9 mouse cellular contexts compared by ENCODE assay signal in the genomic region with DNA sequence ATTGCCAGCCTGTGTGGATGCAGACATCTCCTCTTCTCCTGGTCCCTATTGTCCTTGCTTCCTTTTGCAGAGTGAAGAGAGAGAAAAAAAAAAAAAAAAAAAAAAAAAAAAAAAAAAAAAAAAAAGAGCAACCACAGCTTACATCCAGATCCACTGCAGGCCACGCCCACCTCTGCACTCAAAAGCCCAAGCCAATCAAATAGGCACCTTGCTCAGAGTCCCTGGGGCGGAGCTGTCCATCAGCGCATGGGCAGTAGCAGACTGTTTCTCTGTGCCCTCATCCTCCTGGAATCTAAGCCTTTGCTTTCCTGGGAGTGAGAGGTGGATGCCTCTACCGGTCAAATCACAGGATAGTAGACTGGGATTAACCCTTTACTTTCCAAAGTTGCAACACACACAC.
DNase-seq lines count a peak whose midpoint lies in the region; ATAC-seq lines count a peak whose summit lies in the region.
"Had no signal": no experiment of that assay in that cellular context is flagged by ENCODE, and none has a peak within 500 bp of the region (broad histone marks: within the 10 kb centered on the region; RNA-seq: fewer than 3 reads in every experiment).

No protein-coding gene starts in this region.

- WGBS in heart, embryonic 12.5 days, result 11% methylated on average over 4 of the region's 4 CpGs
- WGBS in hindbrain, embryonic 10.5 days, result 38% methylated on average over 4 of the region's 4 CpGs
- WGBS in midbrain, embryonic 10.5 days, result 23% methylated on average over 4 of the region's 4 CpGs

- H3K9ac ChIP-seq in heart, embryonic 12.5 days, result no peak overlapping the region
- H3K9ac ChIP-seq: stomach, embryonic 15.5 days had no signal

- H3K4me1 ChIP-seq in heart, embryonic 12.5 days (replicated peaks), result no peaks in the 10 kb centered on the region; the same call in 1 of the 2 replicates
- peaks cover 19% of the 10 kb centered on the region for H3K4me1 ChIP-seq in hindbrain, embryonic 10.5 days (replicated peaks)
- peaks cover 8% of the 10 kb centered on the region; the same call in 1 of the 2 replicates for H3K4me1 ChIP-seq in midbrain, embryonic 10.5 days
- H3K4me1 ChIP-seq: stomach, embryonic 15.5 days had no signal

- no peaks in the 10 kb centered on the region for H3K36me3 ChIP-seq in heart, embryonic 12.5 days
- no peaks in the 10 kb centered on the region for H3K36me3 ChIP-seq in hindbrain, embryonic 10.5 days
- H3K36me3 ChIP-seq in midbrain, embryonic 10.5 days, result no peaks in the 10 kb centered on the region
- H3K36me3 ChIP-seq: stomach, embryonic 15.5 days had no signal

- H3K27ac ChIP-seq in heart, embryonic 12.5 days (ENCODE audit: poor library complexity, severe bottlenecking), result no peak overlapping the region
- no peak overlapping the region for H3K27ac ChIP-seq in hindbrain, embryonic 10.5 days
- no peak overlapping the region for H3K27ac ChIP-seq in midbrain, embryonic 10.5 days (replicated peaks)
- H3K27ac ChIP-seq: stomach, embryonic 15.5 days had no signal

- no peaks in the 10 kb centered on the region for H3K9me3 ChIP-seq in heart, embryonic 12.5 days (replicated peaks)
- H3K9me3 ChIP-seq in hindbrain, embryonic 10.5 days, result no peaks in the 10 kb centered on the region
- H3K9me3 ChIP-seq in midbrain, embryonic 10.5 days (replicated peaks), result no peaks in the 10 kb centered on the region
- H3K9me3 ChIP-seq: stomach, embryonic 15.5 days had no signal

- no peak overlapping the region for H3K4me2 ChIP-seq in heart, embryonic 12.5 days
- H3K4me2 ChIP-seq: stomach, embryonic 15.5 days had no signal

- no peaks in the 10 kb centered on the region for H3K27me3 ChIP-seq in heart, embryonic 12.5 days (replicated peaks)
- no peaks in the 10 kb centered on the region for H3K27me3 ChIP-seq in hindbrain, embryonic 10.5 days (ENCODE audit: insufficient read depth, poor library complexity, severe bottlenecking)
- no peaks in the 10 kb centered on the region for H3K27me3 ChIP-seq in midbrain, embryonic 10.5 days (ENCODE audit: low read depth, poor library complexity, severe bottlenecking)
- H3K27me3 ChIP-seq: stomach, embryonic 15.5 days had no signal

- DNase-seq in heart, postnatal 4 days, result peak; percentile 18
- DNase-seq in R1 (ENCODE audit: low read depth, low spot score), result peak; percentile 87
- peak; percentile 53 for DNase-seq in hindbrain, embryonic 10.5 days (ENCODE audit: low spot score)
- DNase-seq in midbrain, embryonic 10.5 days (ENCODE audit: low spot score), result peak; percentile 30
- DNase-seq in gastrocnemius, postnatal 4 days (ENCODE audit: low spot score in 2 of 2), result no peak
- DNase-seq in adrenal gland, adult 2 months, result no peak
- DNase-seq in adrenal gland, postnatal 25 days, result no peak

- no peak; the same call in 1 of the 2 replicates for ATAC-seq in heart, embryonic 12.5 days (ENCODE audit: insufficient number of reproducible peaks, low FRiP score)

- no peak overlapping the region for H3K4me3 ChIP-seq in heart, embryonic 12.5 days
- H3K4me3 ChIP-seq in hindbrain, embryonic 10.5 days, result no peak overlapping the region
- H3K4me3 ChIP-seq in midbrain, embryonic 10.5 days, result no peak overlapping the region
- H3K4me3 ChIP-seq: stomach, embryonic 15.5 days had no signal

Comparison
In these comparisons a context has a peak if more than half of its experiments do, and no peak if none do; other contexts are left out.
1. DNase-seq: peak in heart, postnatal 4 days (single experiment), R1 (single experiment), hindbrain, embryonic 10.5 days (single experiment) and midbrain, embryonic 10.5 days (single experiment); none in gastrocnemius, postnatal 4 days (0 of 2), adrenal gland, adult 2 months (single experiment) and adrenal gland, postnatal 25 days (single experiment).